ENCODE assay signal across 21 mouse cellular contexts in the genomic region with DNA sequence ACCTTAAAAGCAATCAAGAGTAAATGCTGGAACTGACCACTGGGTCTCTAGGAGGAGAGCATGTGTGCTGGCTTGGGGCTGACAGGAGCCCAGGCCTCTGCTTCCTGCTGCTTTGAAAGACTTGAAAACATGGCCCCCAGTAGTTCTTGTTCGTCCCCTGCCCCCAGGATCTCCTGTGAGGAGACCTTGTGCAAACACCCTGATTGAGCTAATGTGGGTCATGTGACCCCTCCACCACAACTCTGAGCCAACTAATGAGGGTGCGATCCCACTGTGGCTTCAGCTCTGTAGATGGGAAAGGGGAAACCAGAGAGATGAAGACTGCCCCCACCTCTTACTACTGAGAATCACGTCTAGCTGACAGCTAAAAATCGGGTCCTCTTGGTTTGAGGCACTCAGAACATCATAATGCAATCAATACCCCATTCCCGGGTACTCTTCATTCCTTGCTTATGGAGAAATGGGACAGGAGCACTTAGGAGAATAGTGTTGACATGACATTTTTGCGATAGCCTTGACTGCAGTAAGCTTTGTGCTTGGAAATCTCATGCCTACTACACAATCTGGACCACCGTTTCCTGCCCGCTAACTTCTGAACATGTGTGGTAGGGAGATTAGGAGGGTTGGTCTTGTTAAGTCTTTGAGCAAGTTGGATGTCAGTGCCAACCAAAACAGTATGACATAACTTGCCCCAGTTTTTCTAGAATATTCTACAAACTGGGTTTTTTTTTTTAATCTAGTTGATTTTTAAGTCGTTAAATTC.
DNase-seq lines count a peak whose midpoint lies in the region; ATAC-seq and TF ChIP-seq lines count a peak whose summit lies in the region.
"Had no signal": no experiment of that assay in that cellular context is flagged by ENCODE, and none has a peak within 500 bp of the region (broad histone marks: within the 10 kb centered on the region; RNA-seq: fewer than 3 reads in every experiment).

No protein-coding gene starts in this region.

- H3K4me3 ChIP-seq in heart, embryonic 11.5 days (ENCODE audit: low read depth, low read length) = no peak overlapping the region
- no peak overlapping the region for H3K4me3 ChIP-seq in liver, adult 2 months (ENCODE audit: insufficient read depth, low read depth, low read length)
- no peak overlapping the region for H3K4me3 ChIP-seq in layer of hippocampus, adult 2 months
- H3K4me3 ChIP-seq: erythroblast, embryonic 14.5 days; hindbrain, embryonic 12.5 days; limb, embryonic 13.5 days; midbrain, embryonic 10.5 days had no signal

- no peak for ATAC-seq in heart, embryonic 11.5 days (replicated peaks; ENCODE audit: insufficient number of reproducible peaks, low FRiP score, low TSS enrichment)
- ATAC-seq: forebrain, embryonic 14.5 days had no signal

- no peak for DNase-seq in heart, adult 9 months (ENCODE audit: low spot score in 2 of 2)
- DNase-seq in liver, adult 2 months (ENCODE audit: extremely low read depth, low read depth, low spot score) = peak; percentile 39
- DNase-seq in liver = no peak
- DNase-seq in c-Kit-positive CD71-positive TER-119-negative erythroid progenitor cells, embryonic 14.5 days (ENCODE audit: low read depth) = peak; percentile 17
- peak; percentile 14 for DNase-seq in naive thymus-derived CD4-positive, alpha-beta T cell, adult 2 months (ENCODE audit: low read depth)
- DNase-seq in layer of hippocampus, adult 2 months (ENCODE audit: low spot score in 2 of 2) = no peak
- DNase-seq: B cell, adult 2 months; cerebellum, adult 9-10 months; kidney, adult 18-20 months; kidney, postnatal 10 days; layer of hippocampus, postnatal 36 days; lung, embryonic 14.5 days; lung, postnatal 36 days; retina, postnatal 1 day had no signal

- peak overlapping the region; percentile 37; the same call in 1 of the 2 replicates for H3K27ac ChIP-seq in heart, embryonic 11.5 days (ENCODE audit: low read depth, low read length)
- peak overlapping the region; percentile 92 for H3K27ac ChIP-seq in liver, adult 2 months (replicated peaks; ENCODE audit: insufficient read depth, low read depth, low read length)
- no peak overlapping the region for H3K27ac ChIP-seq in layer of hippocampus, adult 2 months
- H3K27ac ChIP-seq: hindbrain, embryonic 12.5 days; limb, embryonic 13.5 days; midbrain, embryonic 10.5 days; stomach, postnatal 0 days had no signal

- peaks cover 11% of the 10 kb centered on the region; the same call in 1 of the 2 replicates for H3K4me1 ChIP-seq in heart, embryonic 11.5 days (ENCODE audit: control insufficient read depth, insufficient read depth, low read length)
- H3K4me1 ChIP-seq in liver, adult 2 months (ENCODE audit: control insufficient read depth, insufficient read depth, low read length) = peaks cover 23% of the 10 kb centered on the region
- H3K4me1 ChIP-seq: hindbrain, embryonic 12.5 days had no signal

- WGBS in heart, embryonic 11.5 days (ENCODE audit: insufficient replicate concordance) = 55% methylated on average over 9 of the region's 9 CpGs
- 39% methylated on average over 9 of the region's 9 CpGs for WGBS in liver, adult 2 months

- no peaks in the 10 kb centered on the region for H3K27me3 ChIP-seq in heart, embryonic 11.5 days (ENCODE audit: control insufficient read depth, insufficient read depth, low read length)
- H3K27me3 ChIP-seq in liver, adult 2 months (ENCODE audit: control insufficient read depth, insufficient read depth, low read length) = no peaks in the 10 kb centered on the region
- H3K27me3 ChIP-seq: hindbrain, embryonic 12.5 days; limb, embryonic 13.5 days had no signal

- no peaks in the 10 kb centered on the region for H3K9me3 ChIP-seq in heart, embryonic 11.5 days (replicated peaks; ENCODE audit: control insufficient read depth, low read length)
- H3K9me3 ChIP-seq: hindbrain, embryonic 12.5 days; limb, embryonic 13.5 days; midbrain, embryonic 10.5 days had no signal

- no peak overlapping the region for H3K9ac ChIP-seq in heart, embryonic 11.5 days (ENCODE audit: low read depth, low read length)
- H3K9ac ChIP-seq in liver, adult 2 months (ENCODE audit: low read depth, low read length) = peak overlapping the region; percentile 27; the same call in 1 of the 2 replicates
- H3K9ac ChIP-seq: hindbrain, embryonic 12.5 days; limb, embryonic 13.5 days; lung, embryonic 14.5 days had no signal

- H3K4me2 ChIP-seq in heart, embryonic 11.5 days = no peak overlapping the region
- H3K4me2 ChIP-seq: hindbrain, embryonic 12.5 days; limb, embryonic 13.5 days; lung, embryonic 14.5 days had no signal

- H3K79me2 ChIP-seq in liver, adult 2 months (ENCODE audit: control insufficient read depth, insufficient read depth, low read length) = no peaks in the 10 kb centered on the region

- no peak for TF ChIP-seq CTCF in liver, adult 2 months (IDR thresholded peaks at IDR 0.05; ENCODE audit: low read depth, low read length)
- TF ChIP-seq CTCF in layer of hippocampus, adult 2 months (conservative IDR thresholded peaks at IDR 0.05) = no peak

- no peak for TF ChIP-seq POLR2A in liver, adult 2 months (IDR thresholded peaks at IDR 0.05; ENCODE audit: extremely low read depth, insufficient read depth, low read length)

- no peaks in the 10 kb centered on the region for H3K36me3 ChIP-seq in heart, embryonic 11.5 days (ENCODE audit: control insufficient read depth, insufficient read depth, low read length)
- no peaks in the 10 kb centered on the region for H3K36me3 ChIP-seq in liver, adult 2 months (ENCODE audit: control insufficient read depth, insufficient read depth, low read length)
- H3K36me3 ChIP-seq: hindbrain, embryonic 12.5 days; limb, embryonic 13.5 days; midbrain, embryonic 10.5 days had no signal

Comparison
In these comparisons a context has a peak if more than half of its experiments do, and no peak if none do; other contexts are left out.
1. DNase-seq: peak in liver, adult 2 months (single experiment), c-Kit-positive CD71-positive TER-119-negative erythroid progenitor cells, embryonic 14.5 days (single experiment) and naive thymus-derived CD4-positive, alpha-beta T cell, adult 2 months (single experiment); none in heart, adult 9 months (0 of 2), liver (single experiment) and layer of hippocampus, adult 2 months (0 of 2).